In the genomic region with DNA sequence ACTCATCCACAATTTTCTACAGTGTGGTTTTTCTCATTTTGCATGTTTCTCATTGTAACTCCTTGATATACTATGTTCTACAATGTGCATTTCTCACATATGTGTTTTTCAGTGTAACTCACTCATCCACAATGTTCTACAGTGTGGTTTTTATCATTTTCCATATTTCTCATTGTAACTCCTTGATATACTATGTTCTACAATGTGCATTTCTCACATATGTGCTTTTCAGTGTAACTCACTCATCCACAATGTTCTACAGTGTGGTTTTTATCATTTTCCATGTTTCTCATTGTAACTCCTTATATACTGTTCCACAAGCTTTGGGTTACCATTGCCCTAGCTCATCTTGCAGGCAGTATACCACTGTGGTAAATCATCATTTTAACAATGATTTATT, we compare ENCODE assay signal across 8 mouse cellular contexts.
DNase-seq lines count a peak whose midpoint lies in the region; ATAC-seq and TF ChIP-seq lines count a peak whose summit lies in the region.
"Not testable (repeated sequence)": the region's sequence is repeated elsewhere in the genome, so short reads cannot be mapped to it uniquely, and the experiment has no call there.

No protein-coding gene starts in this region.

- not testable (repeated sequence) for TF ChIP-seq POLR2A in CH12.LX (IDR thresholded peaks at IDR 0.05; ENCODE audit: low read depth, low read length); liver, adult 2 months (IDR thresholded peaks at IDR 0.05; ENCODE audit: extremely low read depth, insufficient read depth, low read length)

- H3K9me3 ChIP-seq in CH12.LX (replicated peaks; ENCODE audit: low read length); heart, embryonic 12.5 days (replicated peaks); midbrain, embryonic 12.5 days: not testable (repeated sequence)

- DNase-seq in CH12.LX (ENCODE audit: extremely low read depth) = peak; percentile 86
- DNase-seq in brain, embryonic 18.5 days (ENCODE audit: low read depth, low spot score) = peak; percentile 47
- peak; percentile 57 for DNase-seq in liver, adult 2 months (ENCODE audit: extremely low read depth, low read depth, low spot score)
- DNase-seq in retina, postnatal 1 day = peak; percentile 54

- H3K9ac ChIP-seq in CH12.LX (ENCODE audit: insufficient read depth, low read depth); heart, embryonic 12.5 days; liver, adult 2 months (ENCODE audit: low read depth, low read length); midbrain, embryonic 12.5 days (replicated peaks): not testable (repeated sequence)

- TF ChIP-seq CTCF in CH12.LX (conservative IDR thresholded peaks at IDR 0.05 in 1 of 2, IDR thresholded peaks at IDR 0.05 in 1 of 2; ENCODE audit: low read depth in 2 of 2, low read length in 2 of 2); liver, adult 2 months (IDR thresholded peaks at IDR 0.05; ENCODE audit: low read depth, low read length): not testable (repeated sequence)

- H3K4me2 ChIP-seq in CH12.LX (ENCODE audit: insufficient read depth, low read depth, poor library complexity, severe bottlenecking); heart, embryonic 12.5 days; midbrain, embryonic 12.5 days (replicated peaks): not testable (repeated sequence)

- in situ Hi-C loops in CH12.LX (cut with MboI; ENCODE audit: low pct_ligation_motif_present, low pct_unique_long_range_greater_than_20kb, low sequenced_read_pairs) = loop anchor here (25.0 kb wide), 1 partner anchor 885 kb away; the partner anchor contains the start of genes Gm11213 and Tex48

- not testable (repeated sequence) for H3K4me3 ChIP-seq in CH12.LX (replicated peaks in 1 of 3; ENCODE audit: low read depth in 2 of 3, low read length in 2 of 3, poor library complexity in 1 of 3); heart, embryonic 12.5 days; liver, adult 2 months (ENCODE audit: insufficient read depth, low read depth, low read length); midbrain, embryonic 12.5 days

- not testable (repeated sequence) for H3K36me3 ChIP-seq in CH12.LX (replicated peaks in 1 of 2; ENCODE audit: control insufficient read depth in 1 of 2, insufficient read depth in 1 of 2, low read length in 1 of 2); heart, embryonic 12.5 days; liver, adult 2 months (ENCODE audit: control insufficient read depth, insufficient read depth, low read length); midbrain, embryonic 12.5 days

- H3K27ac ChIP-seq in CH12.LX (ENCODE audit: insufficient read depth, low read depth); heart, embryonic 12.5 days (ENCODE audit: poor library complexity, severe bottlenecking); liver, adult 2 months (replicated peaks; ENCODE audit: insufficient read depth, low read depth, low read length); midbrain, embryonic 12.5 days (replicated peaks): not testable (repeated sequence)

- TF ChIP-seq RAD21 in CH12.LX (IDR thresholded peaks at IDR 0.05; ENCODE audit: low read depth, low read length) = not testable (repeated sequence)

- H3K4me1 ChIP-seq in CH12.LX (ENCODE audit: control insufficient read depth in 1 of 2, insufficient read depth in 2 of 2); heart, embryonic 12.5 days (replicated peaks); liver, adult 2 months (ENCODE audit: control insufficient read depth, insufficient read depth, low read length); midbrain, embryonic 12.5 days: not testable (repeated sequence)

- not testable (repeated sequence) for H3K27me3 ChIP-seq in CH12.LX (replicated peaks); heart, embryonic 12.5 days (replicated peaks); liver, adult 2 months (ENCODE audit: control insufficient read depth, insufficient read depth, low read length); midbrain, embryonic 12.5 days

- dilution Hi-C loops in CH12.LX (cut with MboI; ENCODE audit: extremely low pct_ligation_motif_present, extremely low pct_unique_long_range_greater_than_20kb, low sequenced_read_pairs) = not testable (repeated sequence)

- peak; percentile 96 for ATAC-seq in erythroblast, adult 5-6 weeks (replicated peaks; ENCODE audit: low FRiP score, poor library complexity, severe bottlenecking)
- peak; percentile 90 for ATAC-seq in heart, embryonic 12.5 days (ENCODE audit: insufficient number of reproducible peaks, low FRiP score)
- peak; percentile 92 for ATAC-seq in inflammation-experienced regulatory T-cells, adult 6 months
- ATAC-seq in midbrain, embryonic 12.5 days (ENCODE audit: low FRiP score, low read depth) = peak; percentile 93

- TF ChIP-seq EP300 in CH12.LX (IDR thresholded peaks at IDR 0.05; ENCODE audit: low read length) = not testable (repeated sequence)

- not testable (repeated sequence) for H3K79me2 ChIP-seq in CH12.LX (replicated peaks; ENCODE audit: control insufficient read depth, extremely low read depth, insufficient read depth, poor library complexity, severe bottlenecking); liver, adult 2 months (ENCODE audit: control insufficient read depth, insufficient read depth, low read length)
